Mouse (Mus musculus) adipose tissue, adult 10 weeks (tissue): ENCODE data around the gene Ifna11. TPM values are rescaled to one million over a fixed set of nuclear protein-coding genes. Genes with fewer than 3 reads are reported as not detected.

ENCODE experiments used
- polyA plus RNA-seq: library from polyadenylated mRNA; stranded (reverse); fragments of 350-450 nt; fragmentation: Illumina TruSeq; extraction: RNeasy Lipid Tissue Mini Kit (QIAGEN cat#74804); gene quantifications from one replicate; pipeline ENCODE4 v1.2.3, GENCODE M21; 2014; ENCODE audit warnings: low read depth, low replicate concordance

Gene Ifna11
- polyA plus RNA-seq, 1 experiment from 2014 or later: not detected

Other genes starting within 250 kb of the Ifna11 start
- gene Ifna14, start 248.2 kb upstream of the Ifna11 start, polyA plus RNA-seq: not detected
- not detected for gene Ifna9, start 227.6 kb upstream of the Ifna11 start, polyA plus RNA-seq
- not detected for gene Ifna12, start 216.6 kb upstream of the Ifna11 start, polyA plus RNA-seq
- not detected for gene C87499, start 185.5 kb upstream of the Ifna11 start, polyA plus RNA-seq
- not detected for gene Ifna13, start 175.5 kb upstream of the Ifna11 start, polyA plus RNA-seq
- not detected for gene Ifna16, start 143.0 kb upstream of the Ifna11 start, polyA plus RNA-seq
- not detected for gene Ifna2, start 136.0 kb upstream of the Ifna11 start, polyA plus RNA-seq
- gene Ifnab, start 128.6 kb upstream of the Ifna11 start, polyA plus RNA-seq: not detected
- gene Gm26566, start 98.2 kb upstream of the Ifna11 start, polyA plus RNA-seq: 0.62 TPM
- 33.9 TPM for gene Klhl9, start 97.5 kb upstream of the Ifna11 start, polyA plus RNA-seq
- not detected for gene Gm13271, start 65.1 kb upstream of the Ifna11 start, polyA plus RNA-seq
- not detected for gene Gm13283, start 59.8 kb upstream of the Ifna11 start, polyA plus RNA-seq
- not detected for gene Gm13290, start 46.1 kb upstream of the Ifna11 start, polyA plus RNA-seq
- not detected for gene Gm13289, start 43.0 kb upstream of the Ifna11 start, polyA plus RNA-seq
- gene Gm13272, start 40.1 kb upstream of the Ifna11 start, polyA plus RNA-seq: not detected
- gene Ifnz, start 37.8 kb upstream of the Ifna11 start, polyA plus RNA-seq: not detected
- gene Gm13276, start 34.2 kb upstream of the Ifna11 start, polyA plus RNA-seq: not detected
- not detected for gene Gm13277, start 31.3 kb upstream of the Ifna11 start, polyA plus RNA-seq
- gene Gm13278, start 28.4 kb upstream of the Ifna11 start, polyA plus RNA-seq: not detected
- gene Gm13275, start 25.5 kb upstream of the Ifna11 start, polyA plus RNA-seq: not detected
- gene Gm13279, start 22.6 kb upstream of the Ifna11 start, polyA plus RNA-seq: not detected
- not detected for gene Gm13285, start 20.3 kb upstream of the Ifna11 start, polyA plus RNA-seq
- not detected for gene Gm13287, start 16.7 kb upstream of the Ifna11 start, polyA plus RNA-seq
- not detected for gene Gm13288, start 14.4 kb upstream of the Ifna11 start, polyA plus RNA-seq
- gene Ifna7, start 3.7 kb upstream of the Ifna11 start, polyA plus RNA-seq: not detected
- gene Ifna6, start 7.5 kb downstream of the Ifna11 start, polyA plus RNA-seq: not detected
- not detected for gene Ifna5, start 15.6 kb downstream of the Ifna11 start, polyA plus RNA-seq
- gene Ifna4, start 21.9 kb downstream of the Ifna11 start, polyA plus RNA-seq: not detected
- gene Ifna1, start 30.1 kb downstream of the Ifna11 start, polyA plus RNA-seq: not detected
- not detected for gene Ifne, start 60.2 kb downstream of the Ifna11 start, polyA plus RNA-seq